Mouse (Mus musculus) gastrocnemius, postnatal 36 days (tissue): Measurements from ENCODE around the gene Slc25a44. TPM values are rescaled to one million over a fixed set of nuclear protein-coding genes. Genes with fewer than 3 reads are reported as not detected.
"Not testable (repeated sequence)": the region's sequence is repeated elsewhere in the genome, so short reads cannot be mapped to it uniquely, and the experiment has no call there.

Source experiments
- DNase-seq, 2 experiments: peaks; one replicate each; pipeline ENCODE4 v3.0.0; 2022
- intact Hi-C: fragments of 180-260 bp; cut with DNase I; formaldehyde crosslinking; loops from one replicate; pipeline ENCODE4 v1.15.1; 2025
- microRNA-seq, 2 experiments: library from miRNA; unstranded; fragments of <30 nt; microRNA quantifications; one replicate each; pipeline ENCODE4 v1.2.0; 2021
- total RNA-seq, 2 experiments: library from RNA; stranded (reverse); gene quantifications; 2 replicates each; pipeline ENCODE4 v1.2.3; 2021

The Slc25a44 gene
- total RNA-seq, 2 experiments from 2014 or later: 13.0 to 15.6 TPM

- intact Hi-C loops: not testable (repeated sequence)
These were observed 48.3 kb downstream of the Slc25a44 start for GRCm38 (mm10) chr3:88376644-88377043.

DNA sequence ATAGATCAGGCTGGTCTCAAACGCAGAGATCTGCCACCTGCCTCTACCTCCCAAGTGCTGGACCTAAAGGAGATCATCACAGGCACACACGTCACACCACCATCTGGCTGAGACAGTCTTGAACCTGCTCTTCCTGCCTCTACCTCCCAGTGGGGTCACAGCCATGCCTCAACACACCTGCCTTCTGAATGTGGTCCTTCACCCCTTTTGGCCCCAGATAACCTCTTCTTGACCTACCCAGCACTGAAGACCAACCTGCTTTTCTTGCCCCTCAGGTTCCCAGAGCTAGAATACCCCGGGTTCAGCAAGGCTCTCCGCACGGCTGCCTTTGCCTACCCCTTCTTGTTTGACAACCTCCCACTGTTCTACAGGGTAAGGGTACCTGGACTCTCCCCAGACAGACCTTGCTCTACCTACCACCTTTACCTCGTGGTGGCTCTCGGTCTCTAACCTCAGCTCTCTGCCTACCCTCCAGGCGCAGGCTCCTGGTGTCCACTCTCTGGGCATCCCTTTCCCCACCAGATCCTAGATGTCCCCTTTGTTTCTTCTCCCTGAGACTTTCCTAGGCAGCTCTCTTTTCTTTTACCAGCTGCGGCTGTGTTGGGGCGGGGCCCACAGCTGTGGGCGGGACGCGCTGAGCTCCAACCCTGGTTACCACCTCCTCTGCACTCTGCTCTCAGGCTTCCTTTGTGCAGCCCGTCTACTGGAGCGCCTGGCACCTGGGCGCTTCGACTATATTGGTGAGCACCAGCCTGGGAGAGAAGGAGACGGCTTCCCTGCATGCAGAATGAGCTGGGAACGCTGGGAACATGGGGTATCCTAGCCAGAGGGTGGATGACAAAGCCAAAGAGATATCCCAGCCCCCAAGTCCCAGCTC, 49.0 kb downstream of the Slc25a44 start:
- intact Hi-C loops, DNase-seq: not testable (repeated sequence)

More at GRCm38 (mm10) chr3:88376644-88377043, 48.3 kb downstream of the Slc25a44 start:
- DNase-seq: not testable (repeated sequence)

- intact Hi-C loops, DNase-seq: not testable (repeated sequence)
These were observed 52.3 kb downstream of the Slc25a44 start, which contains the start of gene Bglap3 for GRCm38 (mm10) chr3:88372643-88373042. Bglap3 (minus strand) TSS chr3:88372743.

DNA sequence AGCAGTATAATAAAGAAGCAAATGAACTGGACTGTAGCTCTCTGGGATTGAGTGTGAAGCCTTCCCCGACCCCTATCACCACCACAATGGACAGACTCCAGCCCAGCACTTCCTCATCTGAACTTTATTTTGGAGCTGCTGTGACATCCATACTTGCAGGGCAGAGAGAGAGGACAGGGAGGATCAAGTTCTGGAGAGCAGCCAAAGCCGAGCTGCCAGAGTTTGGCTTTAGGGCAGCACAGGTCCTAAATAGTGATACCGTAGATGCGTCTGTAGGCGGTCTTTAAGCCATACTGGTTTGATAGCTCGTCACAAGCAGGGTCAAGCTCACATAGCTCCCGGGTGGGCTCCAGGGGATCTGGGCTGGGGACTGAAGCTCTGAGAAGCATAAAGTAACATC, 56.4 kb downstream of the Slc25a44 start:
- intact Hi-C loops: not testable (repeated sequence)
- peak in 1 of 2 experiments; percentile 34 for DNase-seq

- DNase-seq, intact Hi-C loops: not testable (repeated sequence)
These were observed 57.4 kb downstream of the Slc25a44 start for GRCm38 (mm10) chr3:88367517-88367916.

- DNase-seq, intact Hi-C loops: not testable (repeated sequence)
These were observed 58.0 kb downstream of the Slc25a44 start for GRCm38 (mm10) chr3:88366830-88367428.

GRCm38 (mm10) chr3:88365705-88366361, 59.1 kb downstream of the Slc25a44 start:
- intact Hi-C loops: no loop called here
- no peak for DNase-seq

GRCm38 (mm10) chr3:88364337-88364736, 60.6 kb downstream of the Slc25a44 start, which contains the start of gene Paqr6:
Paqr6 (plus strand) TSS chr3:88364584.
- intact Hi-C loops: no loop called here
- DNase-seq: peak in 1 of 2 experiments; percentile 53

DNA sequence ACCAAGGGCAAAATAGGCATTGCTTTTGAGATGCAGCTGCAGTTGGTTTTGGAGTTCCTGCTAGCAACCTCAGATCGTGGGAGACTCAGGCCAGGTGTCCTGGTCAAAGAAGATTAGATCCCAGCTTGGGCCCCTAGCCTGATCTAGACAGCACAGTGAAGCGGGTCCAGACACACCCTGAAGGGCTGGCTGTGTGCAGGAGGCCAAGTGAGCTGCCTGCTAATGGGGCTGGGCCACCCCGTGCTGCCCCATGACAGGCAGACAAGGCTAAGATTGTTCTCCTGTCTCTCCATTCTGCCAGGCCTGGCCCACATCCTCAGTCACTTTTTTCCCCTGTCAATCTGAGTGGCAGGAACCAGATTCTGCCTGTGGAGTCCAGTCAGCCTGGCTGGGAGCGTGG, 61.2 kb downstream of the Slc25a44 start:
- intact Hi-C loops: no loop called here
- DNase-seq: no peak

DNA sequence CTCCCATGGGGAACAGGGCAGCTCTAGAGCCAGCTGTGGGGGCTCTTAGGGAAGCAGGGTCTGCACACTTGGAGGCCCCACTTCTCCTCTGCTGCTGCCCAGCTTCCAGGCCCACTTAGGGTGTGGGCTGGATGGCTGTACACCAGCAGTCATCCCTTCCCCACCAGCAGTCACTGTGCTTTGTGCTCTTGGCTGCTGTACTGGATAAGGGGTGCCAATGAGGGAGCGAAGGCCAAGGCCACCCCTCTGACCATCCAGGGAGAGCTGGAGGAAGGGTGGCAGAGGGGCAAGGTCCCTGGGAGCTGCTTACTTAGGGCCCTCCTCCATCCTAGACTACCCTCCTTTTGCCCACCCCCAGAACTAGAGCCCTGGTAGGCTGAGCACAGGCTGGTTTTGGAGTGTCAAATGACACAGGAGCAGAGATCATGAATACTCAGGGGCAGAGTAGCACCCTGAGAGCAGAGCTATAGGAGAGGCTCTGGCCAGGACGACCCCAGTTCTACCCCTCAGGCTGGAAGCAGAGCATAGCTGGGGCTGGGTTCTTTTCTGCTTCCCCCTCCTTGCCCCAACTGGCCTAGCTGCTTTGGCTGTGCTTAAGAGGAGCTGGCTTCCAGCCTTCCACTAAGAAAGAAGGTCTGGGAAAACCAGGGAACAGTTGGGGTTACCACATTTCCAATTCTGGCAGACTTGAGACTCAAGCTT, 63.2 kb downstream of the Slc25a44 start:
- intact Hi-C loops: no loop called here

GRCm38 (mm10) chr3:88361096-88361495, 63.8 kb downstream of the Slc25a44 start:
- intact Hi-C loops: no loop called here

More for the DNA sequence above, 63.2 kb downstream of the Slc25a44 start:
- DNase-seq: no peak

More at GRCm38 (mm10) chr3:88361096-88361495, 63.8 kb downstream of the Slc25a44 start:
- no peak for DNase-seq

Small RNA genes lying within 50 kb of the gene (microRNA-seq; reads per million reads assigned to microRNA genes)
- 0 reads per million in 2 experiments for gene Mir7011

Other genes starting within 250 kb of the Slc25a44 start
- not detected for gene Rhbg, start 170.4 kb downstream of the Slc25a44 start, total RNA-seq
- under 1 TPM; 0.35 to 0.51 TPM for gene Gm38392, start 137.9 kb downstream of the Slc25a44 start, total RNA-seq
- 1 to 10 TPM; 4.2 to 5.3 TPM for gene Tsacc, start 128.1 kb downstream of the Slc25a44 start, total RNA-seq
- 10 to 100 TPM; 85.5 to 97.0 TPM for gene Cct3, start 128.0 kb downstream of the Slc25a44 start, total RNA-seq
- 10 to 100 TPM; 34.5 to 45.4 TPM for gene Glmp, start 100.1 kb downstream of the Slc25a44 start, total RNA-seq
- 1 to 10 TPM; 2.0 to 2.4 TPM for gene Tmem79, start 89.0 kb downstream of the Slc25a44 start, total RNA-seq
- gene Smg5, start 88.9 kb downstream of the Slc25a44 start, total RNA-seq: 10 to 100 TPM; 34.8 to 35.8 TPM
- under 1 TPM; 0.26 to 0.42 TPM for gene Paqr6, start 60.6 kb downstream of the Slc25a44 start, total RNA-seq
- not detected for gene Bglap3, start 52.4 kb downstream of the Slc25a44 start, total RNA-seq
- not detected for gene Bglap2, start 46.4 kb downstream of the Slc25a44 start, total RNA-seq
- not detected for gene Bglap, start 40.7 kb downstream of the Slc25a44 start, total RNA-seq
- 10 to 100 TPM; 15.1 to 20.3 TPM for gene Pmf1, start 14.8 kb downstream of the Slc25a44 start, total RNA-seq
- 1 to 10 TPM; 1.2 to 1.4 TPM for gene Sema4a, start 36.0 kb upstream of the Slc25a44 start, total RNA-seq
- 10 to 100 TPM; 75.3 to 79.8 TPM for gene Lmna, start 84.8 kb upstream of the Slc25a44 start, total RNA-seq
- gene Mex3a, start 107.3 kb upstream of the Slc25a44 start, total RNA-seq: under 1 TPM; 0.17 to 0.33 TPM
- not detected for gene Rab25, start 123.2 kb upstream of the Slc25a44 start, total RNA-seq
- 10 to 100 TPM; 70.6 to 76.1 TPM for gene Lamtor2, start 127.9 kb upstream of the Slc25a44 start, total RNA-seq
- 10 to 100 TPM; 73.6 to 77.4 TPM for gene Ubqln4, start 128.6 kb upstream of the Slc25a44 start, total RNA-seq
- 10 to 100 TPM; 46.3 to 51.4 TPM for gene Ssr2, start 150.7 kb upstream of the Slc25a44 start, total RNA-seq
- gene Arhgef2, start 180.8 kb upstream of the Slc25a44 start, total RNA-seq: 10 to 100 TPM; 18.5 to 29.3 TPM
- gene Rxfp4, start 228.0 kb upstream of the Slc25a44 start, total RNA-seq: not detected